Mouse (Mus musculus) spleen, adult 2 months (tissue): Measurements from ENCODE around the gene Arg2.

Source experiments
- CTCF ChIP-seq: fragments of 200-500 bp; IDR thresholded peaks from 2 replicates; pipeline ENCODE4 v1.5.1; 2011; ENCODE audit warnings: mild to moderate bottlenecking, inconsistent platforms; ENCODE audit not compliant: insufficient read depth, insufficient read length, insufficient replicate concordance; ENCODE audit errors: extremely low read depth
- POLR2A ChIP-seq: fragments of 200-500 bp; IDR thresholded peaks from 2 replicates; pipeline ENCODE4 v1.6.1; 2011; ENCODE audit warnings: low read depth, low read length, inconsistent platforms

GRCm38 (mm10) chr12:79131706-79132460 is 1.3 kb downstream of the Arg2 start:
- no peak for TF ChIP-seq POLR2A
- no peak for TF ChIP-seq CTCF
